Mouse (Mus musculus) lung, adult 2 months (tissue): ENCODE measurements at regions not wholly inside any gene's neighbourhood (a gene's known extent, or its start where the extent isn't known, plus 50 kb on each side); places are given as distances from the start of the nearest gene placed in this dataset.
"Not testable (repeated sequence)": the region's sequence is repeated elsewhere in the genome, so short reads cannot be mapped to it uniquely, and the experiment has no call there.

Experiments
- CTCF ChIP-seq: fragments of 200-500 bp; IDR thresholded peaks from 2 replicates; pipeline ENCODE4 v1.5.1; 2011; ENCODE audit warnings: mild to moderate bottlenecking, low read length, control low read depth; ENCODE audit not compliant: insufficient read depth
- POLR2A ChIP-seq: fragments of 200-500 bp; IDR thresholded peaks from 2 replicates; pipeline ENCODE4 v1.6.1; 2011; ENCODE audit warnings: low read depth, mild to moderate bottlenecking, control low read depth, low read length, borderline replicate concordance; ENCODE audit errors: extremely low read depth

DNA sequence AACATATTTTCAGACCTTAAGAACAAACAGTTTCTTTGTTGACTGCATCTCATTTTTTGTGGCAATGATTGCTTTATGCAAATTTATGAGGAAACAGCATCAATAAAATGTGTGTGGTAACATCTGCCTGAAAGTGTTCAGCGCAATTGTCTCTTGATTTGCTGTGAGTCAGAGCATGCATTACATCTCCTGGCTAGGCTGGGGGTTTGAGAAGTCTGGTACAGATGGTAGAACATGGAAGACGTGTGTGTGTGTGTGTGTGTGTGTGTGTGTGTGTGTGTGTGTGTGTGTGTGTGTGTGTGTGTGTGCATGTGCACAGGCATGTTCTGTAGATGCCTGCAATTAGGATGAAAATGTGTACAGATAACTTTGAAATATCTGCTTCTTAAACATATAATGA, 376.5 kb downstream of the Prdm13 start:
- not testable (repeated sequence) for TF ChIP-seq POLR2A, CTCF
